Mouse (Mus musculus): ENCODE data around the gene Hrh3. TPM values are rescaled to one million over a fixed set of nuclear protein-coding genes. Genes with fewer than 3 reads are reported as not detected.
A peak's percentile ranks its signal among the peaks of the same experiment; 100 is the strongest.

The Hrh3 gene
- total RNA-seq, 4 experiments from 2014 or later = 0.17 to 0.89 (median 0.27) TPM

DNA sequence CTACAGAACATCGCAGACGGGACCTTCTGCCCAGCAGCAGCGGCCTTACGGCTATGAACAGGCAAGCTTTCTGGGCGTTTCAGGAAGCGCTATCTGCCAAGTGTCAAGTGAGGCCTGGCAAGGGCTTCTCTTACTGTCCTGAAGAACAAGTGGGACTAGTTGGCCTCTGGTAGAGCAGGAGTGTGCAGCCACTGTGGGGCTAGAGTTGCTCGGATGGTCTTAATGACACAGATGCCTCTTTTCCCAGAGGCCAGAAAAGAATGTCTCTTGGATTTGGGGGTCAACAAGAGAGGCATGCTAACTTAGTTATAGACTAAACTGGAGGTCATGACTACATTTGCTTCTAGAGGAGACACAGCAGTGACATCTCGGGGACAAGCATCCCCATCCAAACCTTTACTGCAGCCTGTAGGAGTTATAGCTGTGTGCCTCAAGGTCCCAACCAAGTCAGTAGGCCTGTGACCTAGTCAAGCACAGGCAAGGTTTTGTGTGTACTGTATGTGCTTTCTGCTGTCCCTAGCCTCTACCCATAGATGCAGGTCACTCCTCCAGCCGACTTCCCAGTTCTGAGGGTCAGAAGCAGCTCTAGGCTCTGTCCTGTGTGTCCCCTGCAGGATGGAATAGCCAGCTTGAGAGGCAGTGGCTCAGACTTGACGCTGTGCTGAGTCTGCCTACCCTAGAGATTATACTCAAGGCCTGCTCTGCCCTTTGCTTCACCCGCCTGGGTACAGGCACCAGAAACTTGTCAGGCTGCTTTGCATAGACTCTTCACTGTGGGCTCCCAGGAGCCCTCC, 40.8 kb downstream of the Hrh3 start:
- DNase-seq = no peak

DNA sequence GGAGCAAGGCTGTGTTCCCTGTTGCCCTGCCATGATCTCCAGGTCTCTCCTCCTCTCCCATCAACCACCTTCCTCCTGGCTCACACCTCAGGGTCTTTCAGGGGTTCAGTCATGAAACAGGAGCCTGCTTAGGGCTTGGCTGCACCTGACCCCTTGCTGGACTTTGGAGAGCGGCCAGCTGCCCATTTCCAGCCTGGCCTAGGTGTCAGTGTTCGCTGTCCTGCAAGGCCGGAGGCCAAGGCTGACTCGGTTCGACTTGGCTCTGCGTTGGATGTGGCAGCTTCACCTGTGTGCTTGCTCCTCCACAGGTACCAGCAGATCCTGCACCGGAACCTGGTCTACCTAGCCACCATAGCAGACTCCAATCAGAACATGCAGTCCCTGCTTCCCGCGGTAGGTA, 51.3 kb downstream of the Hrh3 start:
- DNase-seq = no peak

DNA sequence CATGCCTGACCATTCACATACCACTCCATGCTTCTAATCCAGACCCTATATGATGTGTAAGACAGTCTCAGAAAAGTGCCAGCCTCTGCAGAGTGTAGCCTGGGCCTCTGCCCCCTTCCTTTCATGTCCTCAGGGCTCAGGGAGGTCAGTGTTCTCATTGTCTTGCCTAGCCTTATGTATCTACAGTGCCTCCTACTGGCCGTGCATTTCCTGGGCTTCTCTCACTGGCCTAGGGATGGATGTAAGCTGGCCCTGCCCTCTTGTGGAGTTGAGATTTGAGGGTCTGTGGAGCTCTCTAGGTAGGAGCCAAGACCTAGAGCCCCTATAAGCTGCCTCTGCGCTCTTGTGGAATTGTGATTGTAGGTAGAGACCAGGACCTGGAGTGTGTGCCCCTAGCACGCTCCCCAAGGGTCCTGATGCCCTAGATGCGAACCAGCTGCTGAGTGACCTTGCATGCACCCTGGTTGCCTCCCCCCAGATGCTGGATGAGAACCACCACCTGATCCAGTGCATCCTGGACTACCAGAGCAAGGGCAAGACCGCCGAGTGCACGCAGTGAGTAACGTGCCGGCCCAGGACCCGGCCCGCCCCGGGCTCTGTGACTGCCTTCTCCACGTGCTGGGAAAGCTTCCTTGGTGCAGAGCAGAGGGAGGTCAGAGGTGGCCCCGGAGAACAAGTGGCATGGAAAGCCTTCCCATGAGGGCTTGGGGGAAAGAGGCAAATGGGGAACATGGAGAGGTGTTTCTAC, 52.1 kb downstream of the Hrh3 start:
- DNase-seq = no peak

DNA sequence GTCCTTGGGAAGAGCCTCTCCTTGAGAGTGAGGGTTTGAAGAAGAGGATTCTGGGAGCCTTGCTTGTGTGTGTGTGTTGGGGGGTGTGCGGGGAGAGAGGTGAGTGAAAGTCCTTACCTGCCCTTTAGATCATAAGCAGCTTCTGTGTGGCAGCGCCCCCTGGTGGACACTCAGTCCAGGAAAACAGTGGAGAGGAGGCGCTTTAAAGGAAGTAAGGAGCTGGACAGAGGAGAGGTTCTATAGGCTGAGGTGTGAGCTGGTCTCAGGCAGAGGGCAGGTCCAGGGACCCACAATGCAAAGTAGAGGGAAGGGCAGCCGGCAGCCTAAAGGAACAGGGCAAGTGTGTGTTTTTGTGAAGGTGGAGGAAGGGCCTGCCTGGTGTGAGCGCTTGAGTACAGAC, 53.3 kb downstream of the Hrh3 start:
- peak; percentile 45 for DNase-seq

Other genes with a start within 250 kb of the Hrh3 start
- gene Taf4, start 127.8 kb downstream of the Hrh3 start, total RNA-seq (2022) = 10 to 100 TPM; 16.8 to 22.8 (median 19.6) TPM
- 10 to 100 TPM; 41.8 to 54.8 (median 48.5) TPM for gene Lsm14b, start 79.5 kb downstream of the Hrh3 start, total RNA-seq (2022)
- 100 to 1,000 TPM; 195 to 232 (median 215) TPM for gene Psma7, start 62.1 kb downstream of the Hrh3 start, total RNA-seq (2022)
- 10 to 100 TPM in 3 of 4 experiments, 1 to 10 TPM in 1; 9.9 to 14.3 (median 11.7) TPM for gene Ss18l1, start 62.0 kb downstream of the Hrh3 start, total RNA-seq (2022)
- gene Mtg2, start 33.9 kb downstream of the Hrh3 start, total RNA-seq (2022) = 10 to 100 TPM; 17.3 to 26.1 (median 21.6) TPM
- 10 to 100 TPM; 41.8 to 61.6 (median 48.6) TPM for gene Osbpl2, start 14.8 kb upstream of the Hrh3 start, total RNA-seq (2022)
- gene Adrm1, start 67.0 kb upstream of the Hrh3 start, total RNA-seq (2022) = 100 to 1,000 TPM; 158 to 178 (median 163) TPM
- 10 to 100 TPM; 27.7 to 97.1 (median 46.8) TPM for gene Lama5, start 121.4 kb upstream of the Hrh3 start, total RNA-seq (2022)
- 1,000 to 10,000 TPM in 1 of 4 experiments, 100 to 1,000 TPM in 3; 772 to 1,010 (median 917) TPM for gene Rps21, start 152.9 kb upstream of the Hrh3 start, total RNA-seq (2022)
- gene Cables2, start 169.0 kb upstream of the Hrh3 start, total RNA-seq (2022) = 10 to 100 TPM; 13.6 to 17.0 (median 15.1) TPM
- not detected for gene Rbbp8nl, start 185.4 kb upstream of the Hrh3 start, total RNA-seq (2022)
- under 1 TPM in 2 of 4 experiments, not detected in 2; 0.07 to 0.09 TPM for gene Gata5, start 230.2 kb upstream of the Hrh3 start, total RNA-seq (2022)

All from adrenal gland, adult 8-10 months (tissue).